Comparison of ENCODE assay signal across 8 mouse cellular contexts in the genomic region with DNA sequence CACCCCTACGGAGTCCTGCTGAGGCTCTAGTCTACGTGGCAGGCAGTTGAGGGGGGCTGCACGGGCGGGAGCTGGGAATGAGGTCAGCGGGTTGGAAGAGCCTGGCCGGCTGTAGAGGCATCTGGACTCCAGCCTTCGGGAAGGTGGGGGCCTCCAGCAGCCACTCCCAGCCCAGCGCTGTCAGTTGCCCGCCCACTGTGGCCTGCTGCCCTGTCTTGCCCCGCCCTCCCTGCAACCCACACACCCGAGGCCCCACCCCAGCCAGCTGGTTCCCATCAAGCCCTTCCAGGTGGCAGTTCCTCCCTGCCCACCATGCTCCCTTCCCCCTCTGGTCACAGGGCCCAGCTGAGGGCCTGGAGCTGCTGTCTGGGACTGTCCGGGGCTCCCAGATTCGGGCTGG. TPM values are rescaled to one million over a fixed set of nuclear protein-coding genes. Genes with fewer than 3 reads are reported as not detected.
DNase-seq lines count a peak whose midpoint lies in the region; ATAC-seq and TF ChIP-seq lines count a peak whose summit lies in the region.

No protein-coding gene starts in this region.

- no peak overlapping the region for H3K9ac ChIP-seq in hindbrain, embryonic 15.5 days
- H3K9ac ChIP-seq in limb, embryonic 15.5 days: 0 out of 2 replicates have a peak overlapping the region, but pooled peaks have one; percentile 28
- H3K9ac ChIP-seq in midbrain, embryonic 14.5 days (replicated peaks; ENCODE audit: low read length): no peak overlapping the region

- no peak for TF ChIP-seq CTCF in Patski (IDR thresholded peaks at IDR 0.05)

- in situ Hi-C loops in Patski (cut with MboI; ENCODE audit: low pct_unique_long_range_greater_than_20kb): no loop called here

- WGBS in hindbrain, embryonic 15.5 days: 2% methylated on average over 13 of the region's 13 CpGs
- 2% methylated on average over 13 of the region's 13 CpGs for WGBS in limb, embryonic 15.5 days
- 6% methylated on average over 10 of the region's 13 CpGs for WGBS in midbrain, embryonic 14.5 days

- ATAC-seq in Patski: peak; percentile 66
- ATAC-seq in common myeloid progenitor, adult 5-6 weeks (replicated peaks; ENCODE audit: low read depth, poor library complexity, severe bottlenecking): peak; percentile 87
- peak; percentile 56; the same call in 1 of the 2 replicates for ATAC-seq in hindbrain, embryonic 15.5 days (ENCODE audit: low FRiP score, low read depth)
- ATAC-seq in limb, embryonic 15.5 days (ENCODE audit: insufficient number of reproducible peaks, low FRiP score, low TSS enrichment, low read depth): peak; percentile 90
- peak; percentile 57; the same call in 1 of the 2 replicates for ATAC-seq in midbrain, embryonic 14.5 days (ENCODE audit: low FRiP score, low TSS enrichment)

- POLR2A ChIA-PET in Patski (lab: Charles Lee): interaction anchor here (0.6 kb wide), 1 partner anchor 79 kb away, joined by 3 read pairs; no protein-coding TSS in a partner anchor

- no peak overlapping the region for H3K4me3 ChIP-seq in hindbrain, embryonic 15.5 days
- peak overlapping the region; percentile 15; the same call in 1 of the 2 replicates for H3K4me3 ChIP-seq in limb, embryonic 15.5 days
- no peak overlapping the region for H3K4me3 ChIP-seq in midbrain, embryonic 14.5 days (replicated peaks; ENCODE audit: low read depth, low read length)

- H3K4me2 ChIP-seq in hindbrain, embryonic 15.5 days: no peak overlapping the region
- H3K4me2 ChIP-seq in limb, embryonic 15.5 days: peak overlapping the region; percentile 39
- H3K4me2 ChIP-seq in midbrain, embryonic 14.5 days (ENCODE audit: low read length): peak overlapping the region; percentile 29

- no peak overlapping the region for H3K27ac ChIP-seq in hindbrain, embryonic 15.5 days (replicated peaks)
- H3K27ac ChIP-seq in limb, embryonic 15.5 days: peak overlapping the region; percentile 95
- H3K27ac ChIP-seq in midbrain, embryonic 14.5 days (replicated peaks; ENCODE audit: low read depth, low read length): no peak overlapping the region

- H3K9me3 ChIP-seq in hindbrain, embryonic 15.5 days: no peaks in the 10 kb centered on the region
- no peaks in the 10 kb centered on the region for H3K9me3 ChIP-seq in limb, embryonic 15.5 days
- no peaks in the 10 kb centered on the region for H3K9me3 ChIP-seq in midbrain, embryonic 14.5 days (ENCODE audit: control insufficient read depth, low read length)

- CTCF ChIA-PET in Patski (lab: Charles Lee): interaction anchor here (0.7 to 11.9 kb wide), 2 partner anchors 13 to 60 kb away, joined by 3 to 130 read pairs; no protein-coding TSS in a partner anchor

- no peaks in the 10 kb centered on the region for H3K36me3 ChIP-seq in hindbrain, embryonic 15.5 days
- no peaks in the 10 kb centered on the region for H3K36me3 ChIP-seq in limb, embryonic 15.5 days
- H3K36me3 ChIP-seq in midbrain, embryonic 14.5 days (ENCODE audit: control insufficient read depth, insufficient read depth, low read length): no peaks in the 10 kb centered on the region

- peaks cover 4% of the 10 kb centered on the region for H3K4me1 ChIP-seq in hindbrain, embryonic 15.5 days (replicated peaks)
- H3K4me1 ChIP-seq in limb, embryonic 15.5 days: peaks cover 62% of the 10 kb centered on the region
- peaks cover 6% of the 10 kb centered on the region; the same call in 1 of the 2 replicates for H3K4me1 ChIP-seq in midbrain, embryonic 14.5 days (ENCODE audit: control insufficient read depth, insufficient read depth, low read length)

- DNase-seq in Patski (ENCODE audit: low read depth, low spot score): no peak
- DNase-seq in gastrocnemius, postnatal 25 days: peak; percentile 92
- DNase-seq in midbrain, embryonic 14.5 days: peak; percentile 57
- DNase-seq in thymus, postnatal 14 days: peak; percentile 39
- no peak for DNase-seq in layer of hippocampus, adult 8-10 months (ENCODE audit: low spot score in 2 of 2)

- H3K27me3 ChIP-seq in Patski: no peaks in the 10 kb centered on the region
- peaks cover 21% of the 10 kb centered on the region for H3K27me3 ChIP-seq in hindbrain, embryonic 15.5 days
- no peaks in the 10 kb centered on the region for H3K27me3 ChIP-seq in limb, embryonic 15.5 days
- H3K27me3 ChIP-seq in midbrain, embryonic 14.5 days (ENCODE audit: control insufficient read depth, insufficient read depth, low read length): no peaks in the 10 kb centered on the region; the same call in 1 of the 2 replicates

RNA-seq across cellular contexts. Expression of gene Col1a1, which starts 7.2 kb away (rescaled TPM):
- polyA plus RNA-seq in Patski (2021): 2.2 TPM
- total RNA-seq in common myeloid progenitor, adult 5-6 weeks (2017): not detected in 2 replicates
- total RNA-seq in gastrocnemius, postnatal 25 days (2021): 1,000 to 10,000 TPM; 1,080 to 1,200 TPM
- polyA plus RNA-seq in hindbrain, embryonic 15.5 days (2015; fragmentation: Nextera tagmentation; extraction: Ambion mirVana): 120 and 145 TPM in 2 replicates
- 4,882 and 5,832 TPM in 2 replicates for polyA plus RNA-seq in limb, embryonic 15.5 days (2015; fragmentation: Nextera tagmentation; extraction: Ambion mirVana)
- polyA plus RNA-seq in midbrain, embryonic 14.5 days (2014; fragmentation: Nextera tagmentation; extraction: Ambion mirVana): 0.98 and 64.7 TPM in 2 replicates
- 1 to 10 TPM; 6.6 to 7.8 (median 7.3) TPM for total RNA-seq in layer of hippocampus, adult 8-10 months (2022)

RNA-seq across cellular contexts. Expression of gene Hils1, which starts 38.6 kb away (rescaled TPM):
- not detected for polyA plus RNA-seq in Patski (2021)
- total RNA-seq in common myeloid progenitor, adult 5-6 weeks (2017): not detected in 2 replicates
- not detected for total RNA-seq in gastrocnemius, postnatal 25 days (2021)
- polyA plus RNA-seq in hindbrain, embryonic 15.5 days (2015; fragmentation: Nextera tagmentation; extraction: Ambion mirVana): not detected in 2 replicates
- 0.42 TPM in 1 of 2 replicates, not detected in the other for polyA plus RNA-seq in limb, embryonic 15.5 days (2015; fragmentation: Nextera tagmentation; extraction: Ambion mirVana)
- not detected in 2 replicates for polyA plus RNA-seq in midbrain, embryonic 14.5 days (2014; fragmentation: Nextera tagmentation; extraction: Ambion mirVana)
- not detected for total RNA-seq in layer of hippocampus, adult 8-10 months (2022)

RNA-seq across cellular contexts. Expression of gene Sgca, which starts 47.3 kb away (rescaled TPM):
- 0.47 TPM for polyA plus RNA-seq in Patski (2021)
- not detected in 2 replicates for total RNA-seq in common myeloid progenitor, adult 5-6 weeks (2017)
- 100 to 1,000 TPM; 255 to 276 TPM for total RNA-seq in gastrocnemius, postnatal 25 days (2021)
- 0.19 TPM in 1 of 2 replicates, not detected in the other for polyA plus RNA-seq in hindbrain, embryonic 15.5 days (2015; fragmentation: Nextera tagmentation; extraction: Ambion mirVana)
- 7.5 and 18.9 TPM in 2 replicates for polyA plus RNA-seq in limb, embryonic 15.5 days (2015; fragmentation: Nextera tagmentation; extraction: Ambion mirVana)
- not detected in 2 replicates for polyA plus RNA-seq in midbrain, embryonic 14.5 days (2014; fragmentation: Nextera tagmentation; extraction: Ambion mirVana)
- under 1 TPM in 2 of 4 experiments, not detected in 2; 0.23 to 0.56 TPM for total RNA-seq in layer of hippocampus, adult 8-10 months (2022)

Comparison
In these comparisons a context has a peak if more than half of its experiments do, and no peak if none do; other contexts are left out.
1. DNase-seq: peak in gastrocnemius, postnatal 25 days (single experiment), midbrain, embryonic 14.5 days (single experiment) and thymus, postnatal 14 days (single experiment); none in Patski (single experiment) and layer of hippocampus, adult 8-10 months (0 of 2).
2. RNA of gene Col1a1, which starts 7.2 kb away (polyA plus RNA-seq): 4,882 to 5,832 TPM in limb, embryonic 15.5 days; 120 to 145 TPM in hindbrain, embryonic 15.5 days, 0.98 to 64.7 TPM in midbrain, embryonic 14.5 days and 2.2 TPM in Patski (single experiment); every median in the first group is over 10 times any median in the second.
3. Peak in every context shown above with its lines, with median percentiles within 50 percentile points of each other: ATAC-seq.